Mouse (Mus musculus) telencephalon, adult 2 months (tissue): Measurements from ENCODE around the gene Zswim3.

Source experiments
- DNase-seq: peaks from one replicate; pipeline ENCODE4 v3.0.0-alpha.2; 2011; ENCODE audit warnings: low read depth, low spot score

The Zswim3 gene

DNA sequence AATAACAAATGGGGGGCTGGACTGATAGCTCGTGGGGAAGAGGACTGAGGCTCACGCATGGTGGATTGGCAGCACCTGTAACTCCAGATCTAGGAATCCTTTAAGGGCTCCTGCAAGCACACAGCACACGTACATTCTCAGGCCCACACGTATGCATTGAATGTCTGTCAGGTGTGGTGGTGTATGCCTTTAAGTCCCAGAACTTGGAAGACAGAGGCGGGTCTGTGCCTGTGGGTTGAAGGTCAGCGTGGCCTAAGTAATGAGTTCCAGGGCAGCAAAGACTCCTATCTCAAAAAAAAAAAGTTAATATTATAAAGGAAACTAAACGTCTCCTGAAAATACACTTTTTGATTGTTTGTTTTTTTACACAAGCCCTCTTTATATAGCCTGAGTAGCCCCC lies 1.7 kb downstream of the Zswim3 start:
- no peak for DNase-seq

DNA sequence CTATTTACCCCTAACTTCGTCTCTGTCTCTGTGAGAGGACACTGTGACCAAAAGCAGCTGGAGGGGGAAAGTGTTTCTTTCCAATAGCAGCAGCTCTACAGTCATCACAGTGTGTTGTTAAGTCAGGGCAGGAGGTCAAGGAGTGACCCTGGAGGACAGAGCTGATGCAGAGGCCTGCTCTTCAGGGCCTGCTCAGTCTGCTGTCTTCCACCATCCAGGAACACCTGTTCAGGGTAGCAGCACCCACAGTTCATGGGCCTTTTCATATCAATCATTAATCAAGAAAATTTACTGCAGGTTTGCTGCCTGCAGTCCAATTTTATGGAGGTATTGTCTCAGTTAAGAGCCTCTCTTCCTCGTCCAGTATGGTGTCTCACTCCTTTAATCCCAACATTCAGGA lies 8.7 kb downstream of the Zswim3 start:
- DNase-seq = no peak

DNA sequence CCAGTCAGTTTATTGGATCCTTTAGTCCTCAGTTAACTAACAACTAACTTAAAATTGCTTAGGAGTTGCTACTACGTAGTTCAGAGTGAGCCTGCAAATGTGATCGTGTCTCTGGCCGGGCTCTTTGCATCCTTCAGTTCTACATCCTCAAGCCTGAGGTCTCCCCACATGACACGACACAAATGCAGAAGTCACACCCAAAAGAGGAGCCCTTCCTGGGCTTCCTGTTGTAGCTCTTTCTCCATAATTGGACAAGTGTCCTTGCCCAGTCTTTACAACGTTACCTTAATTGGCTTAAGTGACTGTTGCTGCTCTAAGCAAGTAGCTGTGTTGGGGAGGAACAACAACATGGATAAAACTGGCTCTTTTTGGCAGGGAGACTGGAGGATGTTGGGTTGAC lies 10.4 kb downstream of the Zswim3 start:
- no peak for DNase-seq

DNA sequence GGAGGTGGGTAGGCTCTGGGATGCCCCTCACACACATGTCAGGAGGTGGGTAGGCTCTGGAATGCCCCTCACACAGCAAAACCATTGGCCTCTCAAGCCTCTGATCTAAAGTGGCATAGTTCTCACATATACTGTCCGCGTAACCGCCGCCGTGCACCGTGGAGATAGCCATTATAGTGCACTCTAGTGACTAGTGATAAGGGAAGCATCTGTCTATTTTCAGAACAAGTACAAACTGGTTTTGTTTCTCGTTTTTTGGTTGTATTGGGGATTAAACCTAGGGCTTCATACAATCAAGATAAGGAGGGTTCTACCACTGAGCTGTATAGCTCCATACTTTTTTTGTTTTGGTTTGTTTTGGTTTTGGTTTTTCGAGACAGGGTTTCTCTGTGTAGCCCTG lies 10.9 kb downstream of the Zswim3 start:
- DNase-seq = no peak

DNA sequence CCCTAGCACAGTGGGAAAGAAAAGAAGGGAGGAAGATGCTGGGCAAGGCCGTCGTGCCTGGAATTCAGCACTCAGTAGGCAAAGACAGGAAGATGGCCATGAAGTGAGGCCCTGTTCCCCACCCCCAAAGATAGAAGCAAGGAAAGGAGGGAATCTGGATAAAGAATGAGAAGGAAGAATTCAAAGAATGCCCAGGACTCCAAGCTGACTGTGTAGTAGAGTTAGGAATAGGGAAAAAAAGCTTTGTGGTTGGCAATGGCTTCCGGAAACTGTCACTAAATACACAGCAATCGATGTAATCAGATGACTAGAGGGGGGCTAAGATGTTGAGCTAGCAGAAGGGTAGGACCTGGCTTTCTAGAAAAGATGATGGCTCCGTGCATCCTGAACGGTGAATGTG lies 12.3 kb downstream of the Zswim3 start:
- no peak for DNase-seq

DNA sequence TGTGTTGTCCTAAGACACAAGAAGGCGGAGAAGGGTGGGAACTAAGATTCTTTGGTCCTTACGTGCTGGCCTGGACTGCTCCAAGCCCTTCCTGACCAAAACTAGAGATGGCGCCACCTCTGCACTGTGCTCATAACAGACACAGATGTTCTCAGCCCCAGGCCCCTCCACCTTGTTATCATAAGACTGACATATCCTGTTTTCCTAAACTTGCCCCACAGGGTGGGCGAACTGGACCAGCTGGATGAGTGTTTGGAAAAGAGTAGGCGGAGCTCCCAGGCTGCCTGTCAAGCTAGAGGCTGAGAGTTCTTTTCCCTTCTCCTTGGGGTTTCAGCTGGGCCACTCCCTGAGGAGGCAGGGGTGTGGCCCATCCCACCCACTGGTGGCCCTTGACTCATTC lies 12.8 kb downstream of the Zswim3 start:
- DNase-seq = no peak

DNA sequence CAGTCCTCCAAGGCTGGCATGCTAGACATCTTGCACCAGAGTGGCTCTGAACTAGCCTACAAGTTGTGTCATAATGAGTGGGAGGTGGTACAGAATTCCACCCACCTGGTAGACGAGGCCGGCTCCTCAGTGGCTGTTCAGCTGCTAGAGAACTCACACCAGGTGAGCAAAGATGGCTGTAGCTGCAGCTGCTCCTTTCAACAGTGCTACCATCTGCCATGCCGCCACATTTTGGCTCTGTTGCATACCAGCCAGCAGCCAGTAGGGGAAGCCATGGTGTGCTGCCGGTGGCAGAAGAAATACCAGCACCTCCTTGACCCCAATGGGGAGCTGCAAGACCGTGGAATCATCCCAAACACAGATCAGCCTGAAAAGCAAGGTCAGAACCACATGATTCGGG lies 16.2 kb downstream of the Zswim3 start:
- DNase-seq = no peak

DNA sequence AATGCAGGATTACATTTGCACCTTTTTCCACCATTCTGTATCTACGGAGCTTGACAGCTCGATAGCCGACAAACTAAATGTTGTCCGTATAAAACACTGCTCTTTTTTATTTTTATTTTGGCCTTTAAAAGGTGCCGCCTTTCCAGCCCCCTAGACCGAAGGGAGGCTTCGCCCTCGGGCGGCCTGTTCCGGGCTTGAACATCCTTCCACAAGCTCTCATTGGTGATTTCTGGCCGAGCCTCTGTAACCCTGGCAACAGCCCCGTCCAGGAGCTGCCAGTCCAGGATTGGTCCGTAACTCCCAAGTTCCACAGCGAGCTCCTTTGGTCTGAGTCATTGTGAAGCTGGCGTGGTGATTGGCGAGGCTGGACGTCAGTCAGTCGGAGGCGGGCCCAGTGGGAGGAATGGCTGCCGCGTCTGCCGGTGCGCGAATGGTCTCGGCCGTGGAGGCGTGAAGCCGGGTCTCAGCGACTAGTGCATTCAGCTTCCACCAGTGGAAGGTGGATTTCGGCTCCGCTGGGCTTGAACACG lies 17.8 kb downstream of the Zswim3 start, which contains the start of gene Zswim1:
TSS of gene Zswim1 (plus strand) at position 51 of the 530 bp plus-strand sequence.
- DNase-seq = peak; percentile 97

DNA sequence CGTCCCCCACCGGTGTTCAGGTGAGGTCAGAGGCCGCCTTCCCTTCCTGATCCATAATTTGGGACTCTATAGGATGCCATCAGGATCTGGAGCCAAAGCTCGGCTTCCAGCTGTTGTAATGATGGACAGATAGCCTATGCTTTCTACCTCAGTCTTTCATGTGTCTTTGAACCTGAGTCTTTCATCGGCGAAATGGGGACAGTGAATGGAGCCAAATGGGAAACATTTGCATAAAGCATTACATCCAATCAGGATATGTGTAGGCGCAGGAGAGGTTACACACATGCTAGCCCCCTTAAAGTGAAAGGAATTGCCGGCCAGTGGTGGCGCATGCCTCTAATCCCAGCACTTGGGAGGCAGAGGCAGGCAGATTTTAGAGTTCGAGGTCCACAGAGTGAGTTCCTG lies 18.3 kb downstream of the Zswim3 start:
- DNase-seq = peak; percentile 64

DNA sequence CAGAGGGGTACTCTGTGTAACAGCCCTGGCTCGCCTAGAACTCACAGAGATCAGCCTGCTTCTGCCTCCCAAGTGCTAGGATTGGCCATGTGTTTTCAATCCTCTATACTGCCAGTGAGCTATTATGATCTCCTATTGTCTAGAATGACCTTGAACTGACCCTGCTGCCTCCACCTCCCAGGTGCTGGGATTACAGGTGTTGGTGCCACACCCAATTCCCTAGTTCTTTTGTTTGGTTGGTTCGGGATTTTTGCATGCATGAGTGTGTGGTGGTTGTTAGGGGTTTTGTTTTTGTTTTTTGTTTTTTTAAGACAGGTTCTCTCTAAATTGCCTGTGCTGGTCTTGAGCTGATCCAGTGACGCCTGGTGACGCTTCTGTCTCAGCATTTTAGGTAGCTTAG lies 19.1 kb downstream of the Zswim3 start:
- no peak for DNase-seq

DNA sequence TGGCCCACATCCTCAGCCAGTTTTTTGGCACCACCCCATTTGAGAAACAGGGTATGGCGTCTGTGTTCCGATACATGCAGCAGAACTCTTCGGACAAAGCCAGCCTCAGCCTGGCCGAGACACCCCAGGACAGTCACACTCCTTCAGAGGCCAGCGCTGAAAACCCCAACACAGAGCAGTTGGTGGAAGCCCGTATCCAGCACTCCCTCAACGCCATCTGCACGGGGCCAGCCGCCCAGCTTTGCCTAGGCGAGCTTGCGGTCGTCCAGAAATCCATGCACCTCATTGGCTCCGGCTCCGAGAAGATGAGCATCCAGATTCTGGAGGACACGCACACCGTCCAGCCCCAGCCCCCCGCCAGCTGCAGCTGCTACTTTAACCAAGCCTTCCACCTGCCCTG lies 20.6 kb downstream of the Zswim3 start:
- no peak for DNase-seq

DNA sequence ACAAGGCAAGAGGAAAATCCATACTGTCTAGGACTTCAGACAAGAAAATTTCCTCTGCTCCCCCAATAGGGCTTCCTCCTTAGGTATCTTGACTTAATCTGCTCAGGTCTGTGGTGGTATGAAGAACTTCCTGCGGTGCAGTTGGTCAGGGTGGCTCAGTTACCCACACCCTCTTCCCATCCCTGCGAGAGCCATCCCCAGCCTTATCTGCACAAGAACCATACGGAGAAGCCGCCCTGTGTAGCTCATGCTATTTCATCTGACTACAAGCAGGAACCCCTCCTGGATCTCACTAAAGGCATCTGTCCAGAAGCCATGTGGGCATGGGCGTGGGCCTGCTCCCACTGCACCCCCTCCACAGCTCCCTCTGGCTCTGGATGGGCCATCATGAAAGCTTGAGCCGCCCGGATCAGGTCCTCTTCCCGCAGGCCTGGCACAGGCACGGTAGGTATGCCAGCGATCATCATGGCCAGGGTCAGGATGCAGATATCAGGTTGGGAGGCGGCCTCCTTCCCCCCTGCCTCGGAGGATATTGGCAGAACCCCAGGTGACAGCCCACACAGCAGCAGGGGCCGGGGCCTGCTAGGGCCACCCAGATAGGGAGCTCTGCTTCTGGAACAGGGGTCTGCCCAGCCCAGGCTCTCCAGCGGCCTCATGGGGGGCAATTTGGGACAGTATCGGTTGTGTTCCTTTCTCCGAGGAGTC lies 22.4 kb downstream of the Zswim3 start:
- DNase-seq = no peak

DNA sequence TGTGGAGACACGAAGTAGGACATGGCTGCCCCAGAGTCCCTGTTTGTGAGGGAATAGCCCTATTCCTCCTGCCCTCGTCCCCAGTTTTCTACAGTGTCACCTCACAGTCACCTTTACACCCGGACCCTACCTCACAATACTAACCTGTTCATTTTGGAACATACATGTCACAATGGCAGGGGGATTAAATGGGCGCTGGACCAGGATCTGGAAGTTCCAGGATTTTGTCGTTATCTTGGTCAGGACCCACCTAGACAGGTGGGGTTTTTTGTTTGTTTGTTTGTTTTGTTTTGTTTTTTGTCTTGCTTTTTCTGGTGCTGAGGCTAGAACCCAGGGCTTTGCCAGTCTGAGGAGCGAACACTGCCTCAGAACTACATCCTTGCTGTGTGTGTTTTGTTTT lies 23.5 kb downstream of the Zswim3 start, which contains the start of gene Spata25:
TSS of gene Spata25 (minus strand) at position 101 of the 400 bp plus-strand sequence.
- no peak for DNase-seq

DNA sequence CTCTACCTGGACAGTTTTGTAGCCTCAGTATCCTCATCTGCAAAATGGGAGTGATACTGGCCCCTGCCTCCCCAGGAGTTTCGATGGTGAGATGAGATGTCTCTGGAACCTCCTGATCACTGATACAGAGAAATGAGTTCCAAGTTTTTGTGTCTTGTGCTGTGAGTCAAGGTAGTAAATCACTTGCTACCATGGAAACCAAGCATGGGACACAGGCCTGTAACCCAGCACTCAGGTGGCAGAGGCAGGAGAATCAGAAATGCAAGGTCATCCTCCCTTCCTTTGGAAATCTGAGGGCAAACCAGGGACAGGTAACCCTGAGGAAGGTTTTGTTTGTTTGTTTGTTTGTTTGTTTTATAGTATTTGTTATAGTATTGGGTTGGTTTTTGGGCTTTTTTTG lies 24.2 kb downstream of the Zswim3 start:
- no peak for DNase-seq

DNA sequence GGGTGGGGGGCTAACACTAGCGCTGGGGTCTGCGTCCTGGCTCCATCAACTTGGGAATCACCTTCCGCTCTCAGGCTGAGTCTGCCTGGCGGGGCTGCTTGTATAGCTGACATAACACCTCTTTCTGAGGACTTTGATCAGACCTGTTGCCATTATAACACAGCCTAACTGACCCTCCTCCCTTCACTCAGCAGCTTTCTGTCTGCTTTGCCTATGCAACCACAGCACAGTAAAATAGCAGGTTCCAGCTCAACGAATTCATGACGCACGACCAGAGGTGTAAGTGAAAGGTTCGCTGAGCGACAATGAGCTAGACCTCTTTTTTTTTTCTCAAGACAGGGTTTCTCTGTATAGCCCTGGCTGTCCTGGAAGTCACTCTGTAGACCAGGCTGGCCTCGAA lies 26.1 kb downstream of the Zswim3 start:
- no peak for DNase-seq

DNA sequence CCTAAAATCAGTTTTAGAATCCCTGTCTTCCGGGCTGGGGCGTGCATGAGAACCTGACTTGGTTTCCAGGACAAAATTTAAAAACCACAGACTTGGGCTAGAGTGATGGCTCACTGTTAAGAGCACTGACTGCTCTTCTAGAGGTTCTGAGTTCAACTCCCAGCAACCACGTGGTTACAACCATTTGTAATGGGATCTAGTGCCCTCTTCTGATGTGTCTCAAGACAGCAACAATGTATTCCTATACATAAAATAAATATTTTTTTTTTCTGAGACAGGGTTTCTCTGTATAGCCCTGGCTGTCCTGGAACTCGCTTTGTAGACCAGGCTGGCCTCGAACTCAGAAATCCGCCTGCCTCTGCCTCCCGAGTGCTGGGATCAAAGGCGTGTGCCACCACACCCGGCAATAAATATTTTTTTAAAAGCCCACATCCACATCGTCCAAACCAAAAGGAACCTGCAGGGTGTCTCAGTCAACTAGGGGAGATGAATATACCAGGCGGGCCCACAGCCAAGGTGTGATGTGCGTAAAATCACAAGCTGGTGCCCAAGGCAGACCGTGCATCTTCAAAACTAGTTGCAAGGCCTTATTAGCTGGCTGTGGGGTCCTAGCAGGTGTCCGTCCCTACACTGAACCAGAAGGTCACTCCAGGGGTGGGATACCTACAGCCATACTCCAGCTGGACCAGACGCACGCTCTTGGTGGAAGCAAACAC lies 27.3 kb downstream of the Zswim3 start:
- DNase-seq = no peak

DNA sequence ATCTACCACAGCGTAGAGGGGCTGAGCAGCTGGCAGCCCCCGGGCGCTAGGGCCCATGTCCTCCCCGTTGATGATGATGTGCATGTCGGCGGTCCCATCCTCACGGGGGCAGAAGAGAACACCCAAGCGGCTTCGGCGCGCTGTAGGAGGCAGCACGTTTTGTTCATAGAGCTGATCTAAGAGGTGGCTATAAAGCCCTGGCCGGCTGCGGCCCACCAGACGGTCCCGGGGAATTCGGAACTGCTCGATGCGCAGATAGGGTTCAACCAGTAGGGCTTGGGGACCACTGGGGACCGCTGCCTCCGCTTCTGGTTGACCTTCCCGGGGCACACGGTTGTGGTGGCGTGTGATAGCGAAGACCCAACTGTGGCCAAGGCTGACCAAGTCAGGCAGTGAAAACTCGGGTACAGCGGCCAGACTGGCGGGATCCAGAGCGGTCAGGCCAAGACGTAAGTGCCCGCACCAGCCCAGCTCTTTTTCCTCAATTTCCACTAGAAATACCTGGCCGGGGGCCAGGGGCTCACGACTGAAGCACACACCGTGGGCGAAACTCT lies 27.9 kb downstream of the Zswim3 start, which contains the start of gene Ctsa:
TSS of gene Ctsa (plus strand) at position 126 of the 554 bp plus-strand sequence.
- peak; percentile 48 for DNase-seq

DNA sequence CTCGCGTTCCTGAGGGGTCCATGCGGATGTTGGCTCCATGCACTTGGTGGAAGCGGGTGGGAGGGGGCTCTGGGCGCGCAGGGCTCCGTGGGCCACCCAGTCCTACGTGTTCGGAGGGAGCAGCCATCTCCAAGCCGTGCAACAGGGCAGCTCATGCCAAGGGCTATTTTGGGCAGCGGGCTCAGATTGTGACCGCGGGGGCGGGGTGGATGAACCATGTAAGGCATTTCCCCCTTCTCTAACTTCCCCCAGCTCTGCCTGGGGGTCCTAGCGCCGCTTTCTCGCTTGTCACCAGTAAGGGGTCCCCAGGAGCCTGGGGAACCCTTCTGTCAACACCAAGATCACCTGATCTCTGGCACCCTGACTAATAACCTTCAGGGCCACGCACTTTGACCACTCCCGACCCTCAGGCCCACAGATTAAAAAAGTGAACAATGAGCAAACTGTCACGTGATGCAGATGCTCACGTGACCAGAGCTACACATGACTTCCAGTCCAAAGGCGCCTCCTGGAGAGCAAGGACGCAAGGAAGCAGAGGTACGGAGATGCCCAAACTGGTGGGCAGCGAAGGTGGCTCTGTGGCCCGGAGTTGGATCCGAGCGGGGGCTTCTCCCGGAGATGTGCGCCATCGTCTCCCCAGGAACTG lies 28.5 kb downstream of the Zswim3 start, which contains the start of gene Neurl2:
TSS of gene Neurl2 (minus strand) at position 143 of the 646 bp plus-strand sequence.
- peak; percentile 91 for DNase-seq

DNA sequence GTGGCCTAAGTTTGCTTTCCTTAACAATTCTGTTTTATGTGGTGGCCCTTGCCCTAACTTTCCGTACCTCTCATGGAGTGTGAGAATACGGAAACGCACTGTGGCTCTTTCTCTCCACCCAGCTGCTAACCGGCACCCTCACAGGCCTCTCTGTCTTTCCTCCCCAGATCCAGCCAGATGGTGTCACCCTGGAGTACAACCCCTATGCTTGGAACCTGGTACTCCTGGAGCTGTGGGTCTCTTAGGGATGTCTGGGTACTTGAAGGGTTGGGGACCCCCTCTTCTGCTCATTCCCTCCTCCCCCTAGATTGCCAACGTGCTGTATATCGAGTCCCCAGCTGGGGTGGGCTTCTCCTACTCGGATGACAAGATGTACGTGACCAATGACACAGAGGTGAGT lies 29.6 kb downstream of the Zswim3 start:
- DNase-seq = no peak

DNA sequence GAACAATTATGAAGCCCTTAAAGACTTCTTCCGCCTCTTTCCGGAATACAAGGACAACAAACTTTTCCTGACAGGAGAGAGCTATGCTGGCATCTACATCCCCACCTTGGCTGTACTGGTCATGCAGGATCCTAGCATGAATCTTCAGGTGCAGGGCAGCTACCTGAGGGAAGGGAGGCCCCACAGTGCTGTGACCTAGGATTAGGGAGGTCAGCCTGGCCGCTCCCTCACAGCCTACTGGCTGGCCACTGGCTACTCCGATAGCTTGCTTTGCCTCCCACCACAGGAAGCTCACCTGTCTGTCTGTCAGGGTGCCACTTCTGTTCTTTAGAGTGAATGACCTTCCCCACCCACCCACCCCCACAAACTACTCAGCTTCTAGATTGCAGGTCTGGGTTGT lies 30.3 kb downstream of the Zswim3 start:
- no peak for DNase-seq

DNA sequence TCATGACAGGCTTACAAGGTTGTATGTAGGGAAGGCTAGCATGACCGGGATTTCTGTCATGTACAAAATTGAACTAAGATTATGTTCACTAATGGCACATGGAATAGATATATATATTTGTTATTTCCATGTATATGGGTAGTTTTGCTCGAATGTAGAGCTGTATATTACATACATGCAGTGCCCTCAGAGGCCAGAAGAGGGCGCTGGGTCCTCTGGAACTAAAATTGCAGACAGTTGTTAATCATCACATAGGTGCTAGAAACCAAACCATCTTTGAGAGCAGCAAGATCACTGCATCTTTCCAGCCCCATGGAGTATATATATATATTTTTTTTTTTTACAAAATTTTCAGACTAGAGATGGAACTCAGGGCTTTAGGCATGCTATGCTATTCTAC lies 40.9 kb downstream of the Zswim3 start:
- DNase-seq = no peak

DNA sequence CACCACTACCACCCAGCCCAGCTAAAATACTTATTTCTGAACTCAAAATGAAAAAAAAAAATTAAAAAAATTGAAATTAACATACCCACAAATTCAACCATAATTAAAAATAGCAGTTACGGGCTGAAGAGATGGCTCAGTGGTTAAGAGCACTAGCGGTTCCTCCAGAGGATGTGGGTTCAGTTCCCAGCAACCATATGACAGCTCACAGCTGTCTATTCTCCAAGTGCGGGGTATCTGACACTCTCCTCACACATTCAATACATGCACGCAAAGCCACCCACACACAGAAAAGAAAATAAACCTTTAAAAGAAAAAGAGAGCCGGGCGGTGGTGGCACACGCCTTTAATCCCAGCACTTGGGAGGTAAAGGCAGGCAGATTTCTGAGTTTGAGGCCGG lies 45.2 kb downstream of the Zswim3 start:
- peak; percentile 55 for DNase-seq
